Mouse (Mus musculus): Measurements from ENCODE around the gene Sec16b.

- no peak for TF ChIP-seq CTCF (IDR thresholded peaks at IDR 0.05; ENCODE audit: borderline replicate concordance, control insufficient read depth, extremely low read depth, insufficient read depth, low read length, poor library complexity)
- TF ChIP-seq POLR2A (IDR thresholded peaks at IDR 0.05; ENCODE audit: control insufficient read depth, extremely low read depth, insufficient read depth, low read length, poor library complexity) = no peak
Observed at GRCm38 (mm10) chr1:157503071-157503470, 3.5 kb upstream of the Sec16b start.
